Mouse (Mus musculus) spleen, postnatal 36 days (tissue): Measurements from ENCODE around the gene Gm11168.
"Not testable (repeated sequence)": the region's sequence is repeated elsewhere in the genome, so short reads cannot be mapped to it uniquely, and the experiment has no call there.

Source experiments
- DNase-seq, 2 experiments: peaks; one replicate each; pipeline ENCODE4 v3.0.0; 2022; ENCODE audit warnings: low spot score in 2 of 2, mixed read lengths in 1 of 2

Gene Gm11168

DNA sequence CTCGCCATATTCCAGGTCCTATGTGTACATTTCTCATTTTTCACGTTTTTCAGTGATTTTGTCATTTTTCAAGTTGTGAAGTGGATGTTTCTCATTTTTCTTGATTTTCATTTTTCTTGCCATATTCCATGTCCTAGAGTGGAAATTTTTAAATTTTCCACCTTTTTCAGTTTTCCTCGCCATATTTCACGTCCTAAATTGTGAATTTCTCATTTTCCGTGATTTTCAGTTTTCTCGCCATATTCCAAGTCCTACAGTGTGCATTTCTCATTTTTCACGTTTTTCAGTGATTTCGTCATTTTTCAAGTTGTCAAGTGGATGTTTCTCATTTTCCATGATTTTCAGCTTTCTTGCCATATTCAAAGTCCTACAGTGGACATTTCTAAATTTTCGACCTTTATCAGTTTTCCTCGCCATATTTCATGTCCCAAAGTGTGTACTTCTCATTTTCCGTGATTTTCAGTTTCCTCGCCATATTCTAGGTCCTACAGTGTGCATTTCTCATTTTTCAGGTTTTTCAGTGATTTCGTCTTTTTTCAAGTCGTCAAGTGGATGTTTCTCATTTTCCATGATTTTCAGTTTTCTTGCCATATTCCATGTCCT, at the start of gene Gm11168:
Gm11168 (plus strand) TSS at position 553 of the 603 bp plus-strand sequence.
- DNase-seq, result peak in 1 of 2 experiments; percentile 26

DNA sequence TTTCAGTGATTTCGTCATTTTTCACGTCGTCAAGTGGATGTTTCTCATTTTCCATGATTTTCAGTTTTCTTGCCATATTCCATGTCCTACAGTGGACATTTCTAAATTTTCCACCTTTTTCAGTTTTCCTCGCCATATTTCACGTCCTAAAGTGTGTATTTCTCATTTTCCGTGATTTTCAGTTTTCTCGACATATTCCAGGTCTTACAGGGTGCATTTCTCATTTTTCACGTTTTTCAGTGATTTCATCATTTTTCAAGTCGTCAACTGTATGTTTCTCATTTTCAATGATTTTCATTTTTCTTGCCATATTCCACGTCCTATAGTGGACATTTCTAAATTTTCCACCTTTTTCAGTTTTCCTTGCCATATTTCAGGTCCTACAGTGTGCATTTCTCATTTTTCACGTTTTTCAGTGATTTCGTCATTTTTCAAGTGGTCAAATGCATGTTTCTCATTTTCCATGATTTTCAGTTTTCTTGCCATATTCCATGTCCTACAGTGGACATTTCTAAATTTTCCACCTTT, 2.6 kb upstream of the Gm11168 start, which contains the start of gene Gm10722:
Gm10722 (plus strand) TSS at position 478 of the 528 bp plus-strand sequence.
- peak; percentile 9 to 26 for DNase-seq

GRCm38 (mm10) chr9:3001006-3001405, 2.1 kb upstream of the Gm11168 start:
- peak; percentile 49 to 55 for DNase-seq

DNA sequence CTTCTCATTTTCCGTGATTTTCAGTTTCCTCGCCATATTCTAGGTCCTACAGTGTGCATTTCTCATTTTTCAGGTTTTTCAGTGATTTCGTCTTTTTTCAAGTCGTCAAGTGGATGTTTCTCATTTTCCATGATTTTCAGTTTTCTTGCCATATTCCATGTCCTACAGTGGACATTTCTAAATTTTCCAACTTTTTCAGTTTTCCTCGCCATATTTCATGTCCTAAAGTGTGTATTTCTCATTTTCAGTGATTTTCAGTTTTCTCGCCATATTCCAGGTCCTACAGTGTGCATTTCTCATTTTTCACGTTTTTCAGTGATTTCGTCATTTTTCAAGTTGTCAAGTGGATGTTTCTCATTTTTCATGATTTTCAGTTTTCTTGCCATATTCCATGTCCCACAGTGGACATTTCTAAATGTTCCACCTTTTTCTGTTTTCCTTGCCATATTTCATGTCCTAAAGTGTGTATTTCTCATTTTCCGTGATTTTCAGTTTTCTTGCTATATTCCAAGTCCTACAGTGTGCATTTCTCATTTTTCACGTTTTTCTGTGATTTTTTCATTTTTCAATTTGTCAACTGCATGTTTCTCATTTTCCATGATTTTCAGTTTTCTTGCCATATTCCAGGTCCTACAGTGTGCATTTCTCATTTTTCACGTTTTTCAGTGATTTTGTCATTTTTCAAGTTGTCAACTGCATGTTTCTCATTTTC, 1.0 kb upstream of the Gm11168 start:
- DNase-seq, result peak; percentile 100

- not testable (repeated sequence) for DNase-seq
Measured at GRCm38 (mm10) chr9:3006179-3006578, 3.0 kb downstream of the Gm11168 start.

DNA sequence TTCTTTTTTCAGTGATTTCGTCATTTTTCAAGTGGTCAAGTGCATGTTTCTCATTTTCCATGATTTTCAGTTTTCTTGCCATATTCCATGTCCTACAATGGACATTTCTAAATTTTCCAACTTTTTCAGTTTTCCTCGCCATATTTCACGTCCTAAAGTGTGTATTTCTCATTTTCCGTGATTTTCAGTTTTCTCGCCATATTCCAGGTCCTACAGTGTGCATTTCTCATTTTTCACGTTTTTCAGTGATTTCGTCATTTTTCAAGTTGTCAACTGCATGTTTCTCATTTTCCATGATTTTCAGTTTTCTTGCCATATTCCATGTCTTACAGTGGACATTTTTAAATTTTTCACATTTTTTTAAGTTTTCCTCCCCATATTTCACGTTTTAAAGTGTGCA, 3.5 kb downstream of the Gm11168 start:
- peak; percentile 89 to 94 for DNase-seq

GRCm38 (mm10) chr9:3007272-3007671, 4.1 kb downstream of the Gm11168 start:
- not testable (repeated sequence) for DNase-seq

DNA sequence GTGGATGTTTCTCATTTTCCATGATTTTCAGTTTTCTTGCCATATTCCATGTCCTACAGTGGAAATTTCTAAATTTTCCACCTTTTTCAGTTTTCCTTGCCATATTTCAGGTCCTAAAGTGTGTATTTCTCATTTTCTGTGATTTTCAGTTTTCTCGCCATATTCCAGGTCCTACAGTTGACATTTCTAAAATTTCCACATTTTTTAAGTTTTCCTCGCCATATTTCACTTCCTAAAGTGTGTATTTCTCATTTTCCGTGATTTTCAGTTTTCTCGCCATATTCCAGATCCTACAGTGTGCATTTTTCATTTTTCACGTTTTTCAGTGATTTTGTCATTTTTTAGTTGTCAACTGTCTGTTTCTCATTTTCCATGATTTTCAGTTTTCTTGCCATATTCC, 6.2 kb downstream of the Gm11168 start:
- DNase-seq, result not testable (repeated sequence)

DNA sequence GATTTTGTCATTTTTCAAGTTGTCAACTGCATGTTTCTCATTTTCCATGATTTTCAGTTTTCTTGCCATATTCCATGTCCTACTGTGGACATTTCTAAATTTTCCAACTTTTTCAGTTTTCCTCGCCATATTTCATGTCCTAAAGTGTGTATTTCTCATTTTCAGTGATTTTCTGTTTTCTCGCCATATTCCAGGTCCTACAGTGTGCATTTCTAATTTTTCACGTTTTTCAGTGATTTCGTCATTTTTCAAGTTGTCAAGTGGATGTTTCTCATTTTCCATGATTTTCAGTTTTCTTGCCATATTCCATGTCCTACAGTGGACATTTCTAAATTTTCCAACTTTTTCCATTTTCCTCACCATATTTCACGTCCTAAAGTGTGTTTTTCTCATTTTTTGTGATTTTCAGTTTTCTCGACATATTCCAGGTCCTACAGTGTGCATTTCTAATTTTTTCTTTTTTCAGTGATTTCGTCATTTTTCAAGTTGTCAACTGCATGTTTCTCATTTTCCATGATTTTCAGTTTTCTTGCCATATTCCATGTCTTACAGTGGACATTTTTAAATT, 9.0 kb downstream of the Gm11168 start:
- not testable (repeated sequence) for DNase-seq

GRCm38 (mm10) chr9:3012733-3013279, 9.7 kb downstream of the Gm11168 start, which contains the start of gene Gm10721:
Gene Gm10721 (plus strand): TSS chr9:3013140.
- DNase-seq, result not testable (repeated sequence)

- DNase-seq, result not testable (repeated sequence)
Measured at GRCm38 (mm10) chr9:3015354-3015753, 12.2 kb downstream of the Gm11168 start, which contains the start of gene Gm10720. Gene Gm10720 (plus strand): TSS chr9:3015654.

DNA sequence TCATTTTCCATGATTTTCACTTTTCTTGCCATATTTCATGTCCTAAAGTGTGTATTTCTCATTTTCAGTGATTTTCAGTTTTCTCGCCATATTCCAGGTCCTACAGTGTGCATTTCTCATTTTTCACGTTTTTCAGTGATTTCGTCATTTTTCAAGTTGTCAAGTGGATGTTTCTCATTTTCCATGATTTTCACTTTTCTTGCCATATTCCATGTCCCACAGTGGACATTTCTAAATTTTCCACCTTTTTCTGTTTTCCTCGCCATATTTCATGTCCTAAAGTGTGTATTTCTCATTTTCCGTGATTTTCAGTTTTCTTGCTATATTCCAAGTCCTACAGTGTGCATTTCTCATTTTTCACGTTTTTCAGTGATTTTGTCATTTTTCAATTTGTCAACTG, 12.8 kb downstream of the Gm11168 start:
- peak; percentile 18 to 44 for DNase-seq

DNA sequence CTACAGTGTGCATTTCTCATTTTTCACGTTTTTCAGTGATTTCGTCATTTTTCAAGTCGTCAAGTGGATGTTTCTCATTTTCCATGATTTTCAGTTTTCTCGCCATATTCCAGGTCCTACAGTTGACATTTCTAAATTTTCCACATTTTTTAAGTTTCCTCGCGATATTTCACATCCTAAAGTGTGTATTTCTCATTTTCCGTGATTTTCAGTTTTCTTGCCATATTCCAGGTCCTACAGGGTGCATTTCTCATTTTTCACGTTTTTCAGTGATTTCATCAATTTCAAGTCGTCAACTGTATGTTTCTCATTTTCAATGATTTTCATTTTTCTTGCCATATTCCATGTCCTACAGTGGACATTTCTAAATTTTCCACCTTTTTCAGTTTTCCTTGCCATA, 14.0 kb downstream of the Gm11168 start, which contains the start of gene Gm10719:
Gm10719 (plus strand) TSS at position 301 of the 400 bp plus-strand sequence.
- DNase-seq, result not testable (repeated sequence)

GRCm38 (mm10) chr9:3018944-3019343, 15.8 kb downstream of the Gm11168 start:
- DNase-seq, result peak; percentile 30 to 100

DNA sequence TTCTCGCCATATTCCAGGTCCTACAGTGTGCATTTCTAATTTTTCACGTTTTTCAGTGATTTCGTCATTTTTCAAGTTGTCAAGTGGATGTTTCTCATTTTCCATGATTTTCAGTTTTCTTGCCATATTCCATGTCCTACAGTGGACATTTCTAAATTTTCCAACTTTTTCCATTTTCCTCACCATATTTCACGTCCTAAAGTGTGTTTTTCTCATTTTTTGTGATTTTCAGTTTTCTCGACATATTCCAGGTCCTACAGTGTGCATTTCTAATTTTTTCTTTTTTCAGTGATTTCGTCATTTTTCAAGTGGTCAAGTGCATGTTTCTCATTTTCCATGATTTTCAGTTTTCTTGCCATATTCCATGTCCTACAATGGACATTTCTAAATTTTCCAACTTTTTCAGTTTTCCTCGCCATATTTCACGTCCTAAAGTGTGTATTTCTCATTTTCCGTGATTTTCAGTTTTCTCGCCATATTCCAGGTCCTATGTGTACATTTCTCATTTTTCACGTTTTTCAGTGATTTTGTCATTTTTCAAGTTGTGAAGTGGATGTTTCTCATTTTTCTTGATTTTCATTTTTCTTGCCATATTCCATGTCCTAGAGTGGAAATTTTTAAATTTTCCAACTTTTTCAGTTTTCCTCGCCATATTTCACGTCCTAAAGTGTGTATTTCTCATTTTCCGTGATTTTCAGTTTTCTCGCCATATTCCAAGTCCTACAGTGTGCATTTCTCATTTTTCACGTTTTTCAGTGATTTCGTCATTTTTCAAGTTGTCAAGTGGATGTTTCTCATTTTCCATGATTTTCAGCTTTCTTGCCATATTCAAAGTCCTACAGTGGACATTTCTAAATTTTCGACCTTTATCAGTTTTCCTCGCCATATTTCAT, 16.9 kb downstream of the Gm11168 start:
- peak; percentile 86 to 94 for DNase-seq

GRCm38 (mm10) chr9:3022316-3023008, 19.3 kb downstream of the Gm11168 start:
- DNase-seq, result peak; percentile 84 to 89

GRCm38 (mm10) chr9:3023312-3023984, 20.3 kb downstream of the Gm11168 start, which contains the start of gene Gm10718:
Gene Gm10718 (plus strand): TSS chr9:3023547.
- peak; percentile 44 to 72 for DNase-seq

DNA sequence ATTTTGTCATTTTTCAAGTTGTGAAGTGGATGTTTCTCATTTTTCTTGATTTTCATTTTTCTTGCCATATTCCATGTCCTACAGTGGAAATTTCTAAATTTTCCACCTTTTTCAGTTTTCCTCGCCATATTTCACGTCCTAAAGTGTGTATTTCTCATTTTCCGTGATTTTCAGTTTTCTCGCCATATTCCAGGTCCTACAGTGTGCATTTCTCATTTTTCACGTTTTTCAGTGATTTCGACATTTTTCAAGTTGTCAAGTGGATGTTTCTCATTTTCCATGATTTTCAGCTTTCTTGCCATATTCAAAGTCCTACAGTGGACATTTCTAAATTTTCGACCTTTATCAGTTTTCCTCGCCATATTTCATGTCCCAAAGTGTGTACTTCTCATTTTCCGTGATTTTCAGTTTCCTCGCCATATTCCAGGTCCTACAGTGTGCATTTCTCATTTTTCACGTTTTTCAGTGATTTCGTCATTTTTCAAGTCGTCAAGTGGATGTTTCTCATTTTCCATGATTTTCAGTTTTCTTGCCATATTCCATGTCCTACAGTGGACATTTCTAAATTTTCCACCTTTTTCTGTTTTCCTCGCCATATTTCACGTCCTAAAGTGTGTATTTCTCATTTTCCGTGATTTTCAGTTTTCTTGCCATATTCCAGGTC, 21.0 kb downstream of the Gm11168 start:
- DNase-seq, result peak; percentile 87 to 91

- DNase-seq, result peak; percentile 74 to 85
Measured at GRCm38 (mm10) chr9:3024912-3025467, 21.8 kb downstream of the Gm11168 start, which contains the start of gene Gm10717. Gene Gm10717 (plus strand): TSS chr9:3025417.
